Mouse (Mus musculus): ENCODE data around the gene Micall2.

Micall2 gene

GRCm38 (mm10) chr5:139681832-139682630, 54.1 kb downstream of the Micall2 start:
- DNase-seq (ENCODE audit: low spot score in 2 of 2): no peak

GRCm38 (mm10) chr5:139675707-139675967, 60.5 kb downstream of the Micall2 start:
- no peak for DNase-seq (ENCODE audit: low spot score in 2 of 2)

- DNase-seq (ENCODE audit: low spot score in 2 of 2): no peak
Measured at GRCm38 (mm10) chr5:139674940-139675706, 61.0 kb downstream of the Micall2 start.

GRCm38 (mm10) chr5:139669380-139669779, 66.8 kb downstream of the Micall2 start:
- no peak for DNase-seq (ENCODE audit: low spot score in 2 of 2)

GRCm38 (mm10) chr5:139668494-139668893, 67.6 kb downstream of the Micall2 start:
- DNase-seq (ENCODE audit: low spot score in 2 of 2): peak in 1 of 2 experiments; percentile 8

- no peak for DNase-seq (ENCODE audit: low spot score in 2 of 2)
Measured at GRCm38 (mm10) chr5:139666496-139666895, 69.6 kb downstream of the Micall2 start.

GRCm38 (mm10) chr5:139665375-139665774, 70.8 kb downstream of the Micall2 start:
- DNase-seq (ENCODE audit: low spot score in 2 of 2): no peak

GRCm38 (mm10) chr5:139661713-139662112, 74.4 kb downstream of the Micall2 start:
- DNase-seq (ENCODE audit: low spot score in 2 of 2): no peak

GRCm38 (mm10) chr5:139659307-139659706, 76.8 kb downstream of the Micall2 start:
- DNase-seq (ENCODE audit: low spot score in 2 of 2): no peak

GRCm38 (mm10) chr5:139658865-139659264, 77.3 kb downstream of the Micall2 start:
- DNase-seq (ENCODE audit: low spot score in 2 of 2): no peak

- no peak for DNase-seq (ENCODE audit: low spot score in 2 of 2)
Measured at GRCm38 (mm10) chr5:139657959-139658602, 78.1 kb downstream of the Micall2 start.

All from spleen, postnatal 36 days (tissue).